Mouse (Mus musculus) kidney, adult 9 months (tissue): ENCODE results near the gene Akap12.

ENCODE experiments used
- DNase-seq: peaks from one replicate; pipeline ENCODE4 v3.0.0; 2022

Gene Akap12

DNA sequence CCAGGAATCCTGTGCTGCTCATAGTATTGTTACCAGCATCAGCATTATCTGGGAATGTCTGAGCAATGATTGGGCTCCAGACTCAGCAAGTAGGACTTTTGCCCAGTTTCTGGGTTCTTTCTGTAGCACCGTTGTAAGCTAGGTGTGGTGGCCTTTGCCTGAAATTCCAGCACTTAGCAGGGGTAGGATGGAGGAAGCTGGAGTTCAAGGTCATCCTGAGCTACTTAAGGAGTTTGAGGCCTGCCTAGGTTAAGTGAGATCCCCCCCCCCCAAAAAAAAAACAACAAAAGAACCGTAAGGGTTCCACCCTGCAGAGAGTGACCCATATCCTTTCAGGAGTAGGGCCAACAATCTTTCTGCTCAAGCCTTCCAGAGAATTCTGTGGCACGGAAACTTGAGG, 98.4 kb downstream of the Akap12 start:
- no peak for DNase-seq

DNA sequence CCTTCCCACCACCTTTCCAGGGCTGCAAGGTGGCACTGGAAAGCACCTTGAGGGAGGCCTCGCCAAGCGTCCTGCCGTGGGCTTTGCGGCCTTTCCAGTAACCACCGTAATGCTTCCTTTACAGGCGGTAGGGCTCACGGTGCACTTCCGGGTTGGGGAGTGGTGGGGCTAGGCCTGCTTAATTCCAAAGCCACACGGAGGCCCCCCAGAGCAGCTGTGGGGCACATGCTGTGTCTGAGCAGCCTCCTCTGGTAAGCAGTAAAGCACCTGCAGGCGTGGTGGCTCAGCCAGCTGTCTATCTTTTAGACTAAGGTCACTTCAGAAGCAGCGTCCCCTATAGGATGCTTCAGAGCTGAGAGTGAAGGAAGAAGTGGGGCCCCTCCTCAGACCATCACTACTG, 103.9 kb downstream of the Akap12 start:
- no peak for DNase-seq

DNA sequence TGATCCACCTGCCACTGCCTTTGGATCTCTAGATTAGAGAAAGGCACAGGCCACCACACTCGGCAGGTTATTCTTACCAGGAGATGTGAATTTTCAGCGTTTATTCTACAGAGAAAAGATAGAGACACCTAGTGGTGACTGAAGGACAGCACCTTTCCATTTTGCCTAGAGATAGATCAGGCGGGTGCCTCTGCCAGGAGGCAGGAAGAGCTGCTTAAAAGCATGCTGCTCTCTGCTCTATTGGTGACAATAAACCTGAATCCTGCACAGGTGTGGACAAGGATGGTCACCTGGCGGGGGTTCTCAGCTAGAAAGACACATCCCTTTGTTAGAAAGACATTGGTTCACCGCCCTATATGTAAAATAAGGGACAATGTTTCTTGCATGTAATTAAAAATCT, 105.8 kb downstream of the Akap12 start:
- peak; percentile 43 for DNase-seq

DNA sequence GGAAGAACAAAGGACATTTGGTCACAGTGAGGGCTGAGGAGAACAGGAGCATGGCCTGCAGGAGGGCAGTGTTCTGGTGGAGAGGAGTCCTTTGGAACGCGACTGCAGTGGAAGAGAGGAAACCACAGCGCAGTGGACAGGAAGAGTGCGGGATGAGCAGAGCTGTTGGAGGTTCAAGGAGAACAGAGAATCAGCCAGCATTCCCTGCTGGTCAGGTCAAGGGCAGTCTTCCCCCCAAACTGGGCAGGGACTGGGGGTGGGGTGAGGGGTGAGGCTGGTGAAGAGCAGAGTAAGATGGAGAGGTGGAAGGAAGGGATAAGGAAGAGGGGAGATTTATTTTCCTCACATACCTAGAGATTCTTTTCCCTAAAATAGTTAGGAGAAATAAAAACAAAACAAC, 107.4 kb downstream of the Akap12 start:
- no peak for DNase-seq

DNA sequence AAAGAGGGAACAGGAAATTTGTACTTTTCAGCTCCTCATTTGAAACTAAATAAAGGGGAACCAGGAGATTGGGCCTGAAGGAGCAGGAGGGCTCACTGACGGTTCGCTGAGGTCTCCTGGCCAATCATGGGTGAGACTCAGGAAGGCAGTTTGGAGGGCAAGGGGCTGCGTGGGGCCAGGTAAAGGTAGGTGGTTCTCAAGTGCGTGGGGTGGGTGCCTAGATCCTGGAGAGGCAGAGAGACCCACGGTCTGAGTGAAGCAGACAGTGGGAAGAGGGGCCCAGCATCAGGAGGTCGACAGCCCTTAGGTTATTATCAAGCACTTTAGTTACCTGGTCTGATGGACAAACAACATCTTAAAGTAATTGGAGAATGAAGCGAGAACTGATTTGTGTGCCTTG, 108.1 kb downstream of the Akap12 start:
- DNase-seq = no peak

DNA sequence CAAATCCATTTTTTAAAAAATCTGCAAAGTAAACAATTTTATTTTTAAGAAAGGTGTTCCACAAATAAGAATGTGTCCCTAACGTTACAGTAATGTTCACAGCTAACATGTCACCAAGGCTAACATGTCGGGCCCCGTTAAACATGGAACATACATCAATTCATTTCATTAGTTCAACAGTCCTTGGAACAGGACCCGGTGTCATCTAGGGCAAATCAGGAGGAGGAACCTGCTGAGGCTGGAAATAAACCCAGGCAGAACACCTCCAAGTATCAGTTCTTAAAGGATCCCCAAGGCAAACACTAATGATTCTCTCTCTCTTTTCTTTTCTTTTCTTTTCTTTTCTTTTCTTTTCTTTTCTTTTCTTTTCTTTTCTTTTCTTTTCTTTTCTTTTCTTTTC, 108.6 kb downstream of the Akap12 start:
- no peak for DNase-seq

DNA sequence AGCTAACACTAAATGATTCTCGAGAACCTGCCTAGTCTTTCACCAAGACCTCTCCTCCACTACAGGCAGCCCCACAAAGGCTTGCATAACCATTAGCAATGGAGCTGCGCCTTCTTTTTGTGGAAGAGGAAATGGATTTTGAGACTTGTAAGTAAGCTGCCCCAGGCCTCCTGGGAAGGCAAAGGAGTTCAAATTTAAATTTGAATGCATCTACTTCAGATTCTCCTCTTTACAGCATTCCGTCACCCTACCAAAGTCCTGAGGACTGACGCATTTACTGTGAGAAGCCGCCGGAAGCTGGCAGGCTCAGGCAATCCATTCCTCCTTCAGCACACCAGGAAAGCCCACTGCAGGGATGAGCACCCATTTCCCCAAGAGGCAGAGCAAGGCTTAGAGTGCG, 109.1 kb downstream of the Akap12 start:
- no peak for DNase-seq

DNA sequence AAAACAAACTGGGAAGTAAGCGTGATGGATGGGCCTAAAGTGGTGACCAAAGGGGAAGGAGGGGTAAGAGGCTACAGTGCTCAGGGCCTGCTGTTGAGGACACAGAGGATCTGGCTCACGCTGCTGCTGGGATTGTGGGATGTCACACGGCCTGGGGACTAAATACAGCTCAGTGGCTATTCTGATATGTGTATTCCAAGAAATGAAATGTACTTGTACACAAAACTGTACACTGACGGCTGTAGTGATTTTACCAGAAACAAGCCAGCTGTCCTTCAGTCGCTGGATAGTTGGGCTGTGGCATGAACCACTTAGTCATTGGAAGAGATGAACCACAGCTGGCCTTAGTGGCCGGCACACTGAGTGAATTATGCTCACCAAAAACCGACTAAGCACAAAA, 110.3 kb downstream of the Akap12 start:
- DNase-seq = no peak

DNA sequence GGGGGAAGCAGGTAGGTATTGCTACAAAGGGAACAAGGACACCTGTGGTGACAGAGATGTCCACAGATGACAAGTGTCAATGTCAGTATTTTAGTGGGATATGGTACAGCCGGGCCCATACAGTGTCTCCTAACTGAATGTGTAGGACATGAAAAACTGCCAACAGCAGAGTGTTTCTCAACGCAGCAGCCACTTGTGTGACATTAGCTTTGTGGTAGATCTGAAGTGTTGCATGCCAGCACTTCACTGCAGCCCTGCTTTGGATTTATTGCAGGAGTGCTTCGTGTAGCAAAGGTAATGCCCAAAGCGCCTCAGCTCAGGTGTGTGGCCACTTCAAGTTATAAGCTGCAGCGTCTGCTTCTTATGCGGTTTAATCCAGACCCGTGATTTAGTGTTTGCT, 110.8 kb downstream of the Akap12 start:
- DNase-seq = no peak

DNA sequence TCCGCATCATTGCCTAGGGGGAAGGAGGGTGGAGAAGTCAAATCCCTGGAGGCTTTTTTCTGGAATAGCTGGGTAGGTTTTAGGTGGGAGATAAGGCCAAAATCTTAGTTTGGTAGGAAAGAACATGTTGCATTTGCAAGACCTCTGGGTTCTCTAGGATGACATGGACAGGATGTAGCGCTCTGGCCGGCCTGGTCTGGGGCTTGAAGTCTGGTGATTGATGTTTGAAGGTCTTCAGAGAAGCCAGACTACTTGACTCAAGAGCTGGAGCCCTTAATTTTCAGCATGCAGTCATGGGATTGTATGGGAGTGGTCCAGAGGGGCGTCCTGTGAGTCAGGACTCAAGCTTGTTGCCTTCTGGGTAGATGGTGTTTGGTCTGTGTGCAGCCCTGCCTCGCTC, 114.6 kb downstream of the Akap12 start:
- no peak for DNase-seq

DNA sequence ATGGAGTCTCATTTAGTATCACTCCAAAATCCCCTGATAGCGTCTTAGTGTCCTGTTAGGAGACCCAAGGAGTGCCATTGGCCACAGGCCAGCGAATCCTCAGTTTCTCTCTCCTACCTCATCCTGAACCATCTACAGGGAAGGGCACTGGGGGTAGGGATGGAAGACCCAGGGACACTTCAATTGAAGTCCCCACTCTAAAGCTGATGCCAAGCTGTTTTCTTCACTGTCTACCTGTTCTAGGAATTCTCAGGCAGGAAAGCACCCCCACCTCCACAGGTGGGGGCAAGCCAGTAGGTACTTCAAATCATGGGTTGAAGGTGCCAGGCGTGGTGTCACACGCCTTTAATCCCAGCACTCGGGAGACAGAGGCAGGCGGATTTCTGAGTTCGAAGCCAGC, 118.1 kb downstream of the Akap12 start:
- DNase-seq = no peak

DNA sequence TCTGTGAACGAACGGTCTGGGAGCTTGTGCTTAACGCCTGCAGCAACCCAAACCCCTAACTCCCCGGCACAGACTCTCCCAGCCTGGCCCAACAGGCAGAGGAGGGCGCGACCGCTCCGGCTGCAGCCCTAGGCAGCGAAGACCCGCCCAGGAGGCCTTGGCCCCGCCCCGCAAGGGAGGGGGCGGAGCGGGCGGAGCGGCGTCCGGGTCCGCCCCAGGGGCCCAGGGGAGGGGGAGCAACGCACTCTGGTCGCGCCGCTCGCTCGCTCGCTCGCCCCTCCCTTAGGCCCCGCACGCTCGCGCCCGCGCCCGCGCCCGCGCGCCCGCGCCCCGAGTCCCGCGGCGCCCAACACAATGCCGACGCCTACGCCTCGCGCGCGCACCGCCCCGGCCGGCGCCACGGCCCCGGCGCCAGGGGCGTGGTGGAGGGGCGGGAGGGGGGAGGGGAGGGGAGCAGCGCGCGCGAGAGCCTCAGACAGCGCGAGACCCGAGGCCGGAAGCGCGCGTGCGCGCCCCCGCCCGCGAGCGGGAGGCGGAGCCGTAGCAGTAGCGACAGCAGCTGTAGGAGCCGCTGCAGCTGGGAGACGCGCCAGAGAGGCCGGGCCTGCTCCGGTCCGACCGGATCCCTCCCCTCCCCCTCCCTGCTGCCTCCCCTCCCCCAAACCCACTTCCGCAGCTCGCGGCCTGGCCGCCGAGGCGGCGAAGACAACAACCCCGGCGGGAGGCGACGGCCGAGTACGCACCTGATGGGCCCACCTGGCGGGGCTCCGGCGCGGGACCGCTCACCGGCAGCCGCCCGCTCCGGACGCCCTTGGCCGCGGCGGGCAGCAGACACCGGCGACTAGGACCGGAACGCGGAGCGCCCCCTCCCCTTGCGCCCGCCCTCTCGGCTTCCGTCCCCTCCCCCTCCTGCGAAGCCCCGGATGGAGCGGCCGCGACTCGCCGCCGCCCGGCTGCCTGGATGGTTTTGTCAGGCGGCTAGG, 120.7 kb downstream of the Akap12 start:
- peak; percentile 96 for DNase-seq

DNA sequence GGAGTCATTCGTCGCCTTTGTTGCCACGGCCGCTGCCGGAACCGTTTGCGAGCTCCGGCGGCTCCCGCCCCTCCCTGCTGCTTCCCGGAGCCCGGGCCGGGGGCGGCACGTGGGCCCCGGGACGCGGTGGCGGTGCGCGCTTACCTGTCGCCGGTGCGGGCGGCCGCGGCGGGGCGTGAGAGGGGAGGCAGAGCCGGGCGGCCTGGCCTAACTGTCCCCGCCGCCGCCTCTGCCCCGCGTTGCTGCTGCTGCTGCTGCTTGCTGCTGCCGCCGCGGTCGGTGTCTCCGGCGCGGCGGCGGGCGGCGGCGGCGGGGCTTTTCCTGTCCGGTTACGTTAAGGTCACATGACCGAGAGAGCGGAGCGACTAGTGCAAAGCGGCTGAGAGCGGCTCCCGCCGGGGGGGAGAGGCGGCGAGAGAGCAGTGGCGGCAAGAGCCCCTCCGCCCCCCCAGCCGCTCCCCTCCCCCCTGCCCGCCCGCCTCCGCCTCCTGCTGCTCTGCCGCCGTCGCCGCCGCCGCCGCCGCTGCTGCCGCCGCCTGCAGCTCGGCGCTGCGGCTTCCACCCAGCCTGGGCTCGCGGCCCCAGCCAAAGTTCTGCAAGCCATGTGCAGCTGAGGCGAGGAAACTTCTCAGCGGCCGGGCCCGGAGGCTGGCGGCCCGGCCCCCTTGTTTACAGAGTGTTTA, 121.7 kb downstream of the Akap12 start, which contains the start of gene Zbtb2:
Zbtb2 (minus strand) TSS at position 408 of the 683 bp plus-strand sequence.
- DNase-seq = peak; percentile 69

DNA sequence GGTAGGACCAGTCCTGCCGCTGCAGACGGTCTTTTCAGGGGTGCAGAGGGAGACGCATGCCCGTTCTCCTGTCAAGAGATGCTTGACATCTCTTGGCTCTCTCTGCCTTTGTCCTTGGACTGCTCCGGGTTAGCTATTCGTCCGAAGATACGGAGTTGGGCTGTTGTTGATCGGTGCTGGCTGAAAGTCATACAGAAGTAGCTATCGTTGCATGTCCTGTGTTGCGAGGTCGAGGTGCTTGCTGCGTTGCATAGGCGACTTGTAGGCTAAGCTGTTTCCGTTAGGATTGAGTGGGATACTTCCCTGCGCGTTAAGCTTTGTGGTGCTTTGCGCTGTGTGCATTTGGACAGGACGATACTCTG, 122.2 kb downstream of the Akap12 start:
- peak; percentile 52 for DNase-seq

DNA sequence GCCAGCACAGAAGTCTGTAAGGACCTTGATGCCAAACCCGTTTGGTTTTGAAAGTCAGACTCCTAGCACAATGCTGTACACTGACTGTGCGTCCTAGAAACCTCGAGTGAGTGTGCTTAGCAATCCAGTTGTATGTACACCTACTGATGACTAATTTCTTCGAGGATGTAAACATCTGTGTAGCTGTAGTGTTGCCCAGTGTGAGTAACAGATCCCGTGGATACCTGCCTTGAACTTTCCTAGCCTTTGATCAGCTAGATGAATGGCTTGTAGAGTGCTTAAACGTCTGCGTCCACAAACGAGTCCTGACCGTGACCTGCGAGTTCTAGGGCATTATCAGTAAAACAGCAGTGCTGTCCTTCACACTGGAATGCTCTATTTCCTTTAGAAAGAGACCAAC, 122.9 kb downstream of the Akap12 start:
- DNase-seq = peak; percentile 24

DNA sequence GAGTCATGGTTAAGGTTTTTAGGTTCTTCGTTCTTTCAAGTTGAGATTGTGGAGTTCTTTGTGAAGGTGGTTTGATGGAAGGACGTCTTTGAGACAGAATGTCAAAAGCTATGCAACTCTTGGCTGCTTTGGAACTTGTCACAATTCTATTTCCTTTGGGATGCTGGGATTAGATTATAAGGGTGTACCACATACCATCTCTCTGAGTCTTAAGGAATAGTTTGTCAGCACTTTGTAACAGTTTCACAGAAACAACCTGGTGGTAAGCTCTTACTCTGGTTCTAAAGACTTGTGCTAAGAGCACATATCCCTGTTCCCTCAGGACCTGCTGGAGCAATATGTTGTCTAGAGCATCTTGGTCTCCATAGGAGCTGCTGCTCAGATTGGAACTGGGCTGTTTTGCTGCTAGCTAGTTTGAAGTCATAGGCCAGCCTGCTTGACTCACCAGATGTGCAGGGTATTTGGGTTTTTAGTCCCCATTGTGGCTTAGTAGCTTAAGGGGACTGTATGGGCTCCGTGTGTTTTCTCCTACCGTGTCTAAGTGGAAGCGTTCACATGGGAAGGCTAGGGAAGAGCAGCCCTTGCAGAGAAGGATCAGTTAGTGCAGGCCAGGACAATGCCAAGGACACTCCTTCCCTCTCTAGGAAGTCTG, 123.4 kb downstream of the Akap12 start:
- no peak for DNase-seq

DNA sequence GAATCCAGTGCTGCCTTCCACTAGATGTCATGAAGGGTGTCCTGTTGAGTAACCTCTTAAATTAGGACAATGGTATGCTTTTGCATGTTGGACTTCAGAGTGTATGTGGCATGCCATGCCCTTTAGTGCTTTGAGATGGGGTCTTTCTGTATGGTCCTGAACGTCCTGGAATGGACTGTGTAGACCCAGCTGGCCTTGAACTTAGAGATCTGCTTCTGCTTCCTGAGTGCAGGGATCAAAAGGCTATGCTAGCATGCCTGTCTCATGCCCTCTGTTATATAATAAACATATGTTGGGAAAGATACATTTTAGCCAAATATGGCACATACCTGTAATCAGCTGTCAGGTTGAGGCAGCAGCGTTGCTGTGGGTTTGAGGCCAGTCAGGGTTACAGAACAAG, 124.4 kb downstream of the Akap12 start:
- no peak for DNase-seq

DNA sequence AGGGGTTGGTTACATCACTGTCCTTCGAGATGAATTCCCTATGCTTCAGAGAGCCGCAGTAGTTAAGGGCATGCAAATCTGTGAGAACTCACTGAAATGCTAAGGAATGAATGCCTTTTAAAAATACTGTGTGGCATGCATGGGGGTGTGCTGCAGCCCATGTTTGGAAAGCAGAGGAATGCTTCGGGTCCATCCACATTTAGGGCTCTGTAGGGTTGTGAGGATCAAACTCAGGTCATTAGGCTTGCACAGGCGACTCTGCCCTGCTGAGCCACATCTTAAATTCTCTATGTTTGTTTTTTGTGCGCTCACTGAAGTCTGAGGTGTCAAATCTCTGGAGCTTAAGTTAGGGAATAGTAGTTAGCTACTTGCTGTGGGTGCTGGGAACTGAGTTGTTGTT, 124.9 kb downstream of the Akap12 start:
- no peak for DNase-seq

DNA sequence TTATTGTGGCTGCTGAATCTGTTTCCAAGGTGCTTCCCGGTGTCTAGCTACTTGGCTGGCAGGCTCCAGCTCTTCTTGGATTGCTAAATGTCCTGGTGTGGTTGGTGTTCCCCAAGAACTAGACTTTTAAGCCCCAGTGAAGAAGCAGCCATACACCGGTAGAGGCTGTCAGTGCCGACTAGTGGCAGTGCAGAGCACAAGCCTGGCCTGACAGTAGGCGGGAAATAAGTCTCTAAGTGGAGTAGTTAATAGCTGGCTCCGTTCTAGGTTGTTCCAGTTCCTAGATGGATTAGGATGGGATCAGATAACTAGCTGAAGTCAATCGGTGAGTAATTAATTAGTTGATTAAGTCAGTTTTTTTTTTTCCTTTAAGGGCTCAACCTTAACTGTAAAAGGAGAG, 125.7 kb downstream of the Akap12 start:
- DNase-seq = peak; percentile 58

DNA sequence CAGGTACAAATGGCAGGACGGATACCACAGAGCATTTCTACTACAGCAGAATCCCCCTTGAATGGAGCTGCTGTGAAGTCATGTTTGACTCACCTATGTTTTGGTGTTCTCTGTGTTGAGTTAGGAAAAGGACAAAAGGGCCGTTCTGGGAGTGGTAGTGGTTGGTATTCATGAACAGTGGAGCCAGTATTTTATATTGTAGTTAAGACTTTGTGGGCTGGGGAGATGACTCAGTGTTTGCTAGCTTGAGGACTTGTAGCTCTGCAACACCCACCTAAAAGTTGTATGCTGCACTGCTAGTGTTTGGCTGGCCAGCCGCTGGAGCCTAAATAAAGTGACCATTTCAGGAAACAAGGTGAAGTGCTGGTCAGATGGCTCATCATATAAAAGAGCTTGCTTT, 129.1 kb downstream of the Akap12 start:
- DNase-seq = no peak

DNA sequence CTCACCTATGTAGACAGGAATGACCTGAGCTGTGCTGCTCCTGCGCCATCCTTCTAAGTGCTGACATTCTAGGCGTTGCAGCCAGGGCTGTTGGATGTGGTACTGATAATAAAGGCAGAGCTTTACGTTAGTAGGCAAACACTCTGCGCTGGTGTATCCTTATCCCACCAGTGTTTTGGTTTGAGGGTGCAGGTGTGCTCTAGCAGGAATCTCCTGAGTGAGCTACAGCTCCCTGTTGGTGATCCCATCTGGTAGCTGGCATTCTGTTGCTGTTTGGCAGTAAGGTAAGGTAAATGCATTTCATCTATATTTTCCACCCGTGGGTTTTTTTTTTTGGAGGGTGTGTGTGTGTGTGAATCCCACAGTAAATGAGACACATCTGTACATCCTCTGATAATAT, 131.9 kb downstream of the Akap12 start:
- DNase-seq = no peak

DNA sequence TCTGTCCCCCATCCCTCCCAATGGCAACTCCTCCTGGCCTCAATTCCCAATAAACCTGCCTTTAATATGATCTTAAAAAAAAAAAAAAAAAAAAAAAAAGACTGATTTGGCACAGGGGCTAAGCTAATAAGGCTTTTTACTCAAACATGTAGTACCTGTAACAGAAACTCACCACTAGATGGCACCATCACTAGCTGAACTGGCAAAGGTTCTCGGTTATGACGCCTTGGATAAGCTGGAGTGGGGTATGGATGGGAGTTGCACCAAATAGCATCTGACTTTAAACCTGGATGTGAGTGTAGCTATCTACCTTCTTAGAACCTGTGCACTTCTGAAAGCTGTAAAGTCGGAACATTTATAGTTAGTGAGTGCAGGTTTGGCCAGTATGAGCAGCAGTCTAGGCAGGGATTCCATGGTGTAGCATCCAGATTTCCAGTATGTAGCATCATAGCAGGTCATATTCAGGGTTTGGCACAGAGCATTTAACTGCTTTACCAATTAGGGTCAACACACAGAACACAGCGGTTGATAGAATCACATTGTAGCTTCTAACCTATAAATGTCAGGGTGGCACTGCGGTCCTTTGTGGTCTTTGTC, 138.8 kb downstream of the Akap12 start:
- DNase-seq = peak; percentile 73

DNA sequence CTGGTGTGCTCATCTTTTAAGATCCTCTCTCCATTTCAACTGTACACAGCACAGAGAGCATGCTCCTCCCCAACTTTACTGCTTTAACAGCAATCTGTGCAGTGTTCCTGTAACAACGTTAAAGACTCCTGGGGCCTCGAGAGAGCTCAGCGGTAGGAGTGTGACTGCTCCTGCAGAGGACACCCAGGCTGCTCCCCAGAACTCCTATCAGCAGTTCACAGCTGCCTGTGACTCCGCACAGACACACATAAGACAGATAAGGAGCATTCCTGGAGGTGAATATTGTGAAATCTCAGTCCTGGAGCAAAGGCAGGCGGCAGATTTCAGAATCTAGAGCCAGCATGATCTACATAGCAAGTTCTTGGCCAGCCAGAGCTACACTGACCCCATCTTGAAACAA, 139.3 kb downstream of the Akap12 start:
- no peak for DNase-seq
